Mouse (Mus musculus) heart, postnatal 0 days (tissue): Measurements from ENCODE around the gene Prox1.

Source experiments
- CTCF ChIP-seq: IDR thresholded peaks from 2 replicates; pipeline ENCODE4 v1.5.1; 2016; ENCODE audit warnings: antibody characterized with exemption, control low read depth, low read depth
- EP300 ChIP-seq: IDR thresholded peaks from 2 replicates; pipeline ENCODE4 v1.6.1; 2016; ENCODE audit warnings: antibody characterized with exemption, low read depth

- no peak for TF ChIP-seq EP300
- no peak for TF ChIP-seq CTCF
Observed at GRCm38 (mm10) chr1:190180861-190181260, 10.3 kb upstream of the Prox1 start.
